Mouse (Mus musculus): Measurements from ENCODE around the gene Zfp326. TPM values are rescaled to one million over a fixed set of nuclear protein-coding genes. Genes with fewer than 3 reads are reported as not detected.

The Zfp326 gene
- polyA plus RNA-seq, 1 experiment: 3.7 TPM

- DNase-seq (ENCODE audit: low read depth, low spot score): no peak
- WGBS: 85% methylated on average over 8 of the region's 8 CpGs
Measured at GRCm38 (mm10) chr5:105924347-105924746, 48.0 kb downstream of the Zfp326 start.

GRCm38 (mm10) chr5:105925568-105926255 lies 49.3 kb downstream of the Zfp326 start:
- 70% methylated on average over 14 of the region's 14 CpGs for WGBS
- no peak for DNase-seq (ENCODE audit: low read depth, low spot score)

GRCm38 (mm10) chr5:105930282-105930681 lies 53.9 kb downstream of the Zfp326 start:
- no peak for DNase-seq (ENCODE audit: low read depth, low spot score)
- WGBS: 33% methylated on average over 3 of the region's 3 CpGs

- 97% methylated on average over 1 of the region's 1 CpGs for WGBS
- no peak for DNase-seq (ENCODE audit: low read depth, low spot score)
Measured at GRCm38 (mm10) chr5:105932392-105932791, 56.0 kb downstream of the Zfp326 start.

DNA sequence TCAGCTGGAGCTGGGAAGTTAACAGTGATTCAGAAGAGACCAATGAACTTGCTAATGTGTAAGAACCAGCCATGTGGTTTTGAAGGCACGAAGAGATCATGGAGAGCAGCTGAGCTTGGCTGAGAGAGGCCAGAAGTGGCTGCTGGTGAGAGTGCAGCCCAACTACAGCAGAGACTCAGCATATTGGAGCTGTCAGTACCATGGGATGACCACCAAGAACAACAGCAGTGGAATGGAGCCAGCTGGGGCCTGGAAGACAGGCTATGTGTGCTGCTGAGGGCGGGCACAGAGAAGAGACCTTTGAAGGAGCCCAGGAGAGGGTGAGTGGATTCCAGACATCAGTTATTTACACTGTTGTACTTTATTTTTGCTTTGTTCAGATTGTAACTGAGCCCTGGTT lies 65.6 kb downstream of the Zfp326 start:
- DNase-seq (ENCODE audit: low read depth, low spot score): no peak

More for the DNA sequence above, 65.6 kb downstream of the Zfp326 start:
- WGBS: 76% methylated on average over 2 of the region's 2 CpGs

Other genes with a start within 250 kb of the Zfp326 start
- gene Lrrc8d, start 176.6 kb upstream of the Zfp326 start, polyA plus RNA-seq (2012; rRNA removed): 9.9 and 18.5 TPM in 2 replicates

Measured in large intestine, adult 2 months (tissue).